In the genomic region with DNA sequence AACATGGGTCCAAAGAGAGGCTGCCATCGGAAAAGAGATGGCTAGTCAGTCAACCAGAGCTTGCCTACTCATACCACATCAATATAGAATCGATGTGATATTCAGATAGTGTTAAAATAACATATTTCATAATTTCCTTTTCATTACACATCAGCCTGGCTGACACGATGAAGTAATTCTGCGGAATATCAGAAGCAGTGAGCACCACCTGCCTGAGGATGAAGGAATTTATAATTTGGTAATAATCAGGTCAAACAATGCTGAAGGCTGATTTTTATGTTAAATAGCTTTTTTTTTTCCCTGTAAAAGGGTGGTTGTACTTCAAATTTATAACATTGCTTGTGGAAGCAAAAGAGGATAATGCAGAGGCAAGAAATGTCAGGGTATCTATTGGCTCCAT, we compare ENCODE assay signal across 20 mouse cellular contexts.
DNase-seq lines count a peak whose midpoint lies in the region; TF ChIP-seq lines count a peak whose summit lies in the region.
"Had no signal": no experiment of that assay in that cellular context is flagged by ENCODE, and none has a peak within 500 bp of the region (broad histone marks: within the 10 kb centered on the region; RNA-seq: fewer than 3 reads in every experiment).

No protein-coding gene starts in this region.

- no peak overlapping the region for H3K27ac ChIP-seq in heart, adult 2 months
- H3K27ac ChIP-seq in layer of hippocampus, adult 2 months, result no peak overlapping the region
- H3K27ac ChIP-seq: embryonic facial prominence, embryonic 13.5 days; embryonic facial prominence, embryonic 15.5 days; forebrain, embryonic 10.5 days; forebrain, embryonic 12.5 days; forebrain, embryonic 15.5 days had no signal

- 0 out of 2 replicates have a peak, but pooled peaks have one; percentile 8 for TF ChIP-seq CTCF in heart, adult 2 months (IDR thresholded peaks at IDR 0.05)
- TF ChIP-seq CTCF in layer of hippocampus, adult 2 months (conservative IDR thresholded peaks at IDR 0.05), result peak; percentile 62

- TF ChIP-seq EP300 in heart, adult 2 months (IDR thresholded peaks at IDR 0.05; ENCODE audit: insufficient read depth, low read depth, low read length), result no peak

- no peak for DNase-seq in heart, adult 2 months
- no peak for DNase-seq in heart, postnatal 36 days
- no peak for DNase-seq in layer of hippocampus, adult 2 months (ENCODE audit: low spot score in 2 of 2)
- no peak for DNase-seq in layer of hippocampus, adult 9-10 months (ENCODE audit: low spot score)
- DNase-seq: adrenal gland, adult 2 months; adrenal gland, postnatal 10 days; adrenal gland, postnatal 25 days; cerebellum, adult 11 months; cerebellum, adult 18-20 months; cerebellum, adult 8-10 months; cerebellum, adult 9-11 months; cerebellum, postnatal 14 days; cerebellum, postnatal 36 days; embryo, embryonic 11 days had no signal

- no peaks in the 10 kb centered on the region for H3K27me3 ChIP-seq in heart, adult 2 months (ENCODE audit: control insufficient read depth, insufficient read depth, low read length)
- H3K27me3 ChIP-seq: embryonic facial prominence, embryonic 13.5 days; embryonic facial prominence, embryonic 15.5 days; forebrain, embryonic 12.5 days; forebrain, embryonic 15.5 days had no signal

- H3K9ac ChIP-seq in heart, adult 2 months (ENCODE audit: low read depth, low read length), result no peak overlapping the region
- H3K9ac ChIP-seq: embryonic facial prominence, embryonic 13.5 days; embryonic facial prominence, embryonic 15.5 days; forebrain, embryonic 12.5 days; forebrain, embryonic 15.5 days had no signal

- TF ChIP-seq POLR2A in heart, adult 2 months (IDR thresholded peaks at IDR 0.05; ENCODE audit: insufficient read depth, low read depth, low read length), result no peak

- no peaks in the 10 kb centered on the region for H3K79me2 ChIP-seq in heart, adult 2 months (replicated peaks; ENCODE audit: control insufficient read depth, insufficient read depth, low read length)

- intact Hi-C loops in heart, adult 2 months (cut with DNase I), result no loop called here
- intact Hi-C loops in heart, postnatal 36 days (cut with DNase I), result no loop called here

- no peaks in the 10 kb centered on the region for H3K4me1 ChIP-seq in heart, adult 2 months (ENCODE audit: control insufficient read depth, insufficient read depth, low read length)
- H3K4me1 ChIP-seq: embryonic facial prominence, embryonic 13.5 days; embryonic facial prominence, embryonic 15.5 days had no signal

- H3K36me3 ChIP-seq in heart, adult 2 months (ENCODE audit: control insufficient read depth, insufficient read depth, low read length), result no peaks in the 10 kb centered on the region
- H3K36me3 ChIP-seq: embryonic facial prominence, embryonic 13.5 days; embryonic facial prominence, embryonic 15.5 days; forebrain, embryonic 10.5 days; forebrain, embryonic 12.5 days; forebrain, embryonic 15.5 days had no signal

- WGBS in heart, adult 2 months, result 79% methylated on average over 4 of the region's 4 CpGs

- no peak overlapping the region for H3K4me3 ChIP-seq in heart, adult 2 months
- H3K4me3 ChIP-seq in layer of hippocampus, adult 2 months, result no peak overlapping the region
- H3K4me3 ChIP-seq: embryonic facial prominence, embryonic 13.5 days; embryonic facial prominence, embryonic 15.5 days; erythroblast, embryonic 14.5 days; forebrain, embryonic 10.5 days; forebrain, embryonic 12.5 days; forebrain, embryonic 15.5 days had no signal
